Mouse (Mus musculus) embryo, embryonic 10 days (tissue): Measurements from ENCODE around the gene Ube2c.
A peak's percentile ranks its signal among the peaks of the same experiment; 100 is the strongest.

Experiments
- DNase-seq: peaks from one replicate; pipeline ENCODE4 v3.0.0-alpha.2; 2015; ENCODE audit warnings: low spot score

Gene Ube2c

GRCm38 (mm10) chr2:164769258-164770037, at the start of gene Ube2c:
Gene Ube2c (plus strand): TSS chr2:164769898.
- DNase-seq: peak; percentile 100

- no peak for DNase-seq
These were observed 46.4 kb upstream of the Ube2c start for GRCm38 (mm10) chr2:164723276-164723675.

- peak; percentile 84 for DNase-seq
These were observed 43.6 kb upstream of the Ube2c start for GRCm38 (mm10) chr2:164725895-164726619.

GRCm38 (mm10) chr2:164731719-164732118, 38.0 kb upstream of the Ube2c start:
- no peak for DNase-seq

GRCm38 (mm10) chr2:164733259-164733658, 36.4 kb upstream of the Ube2c start:
- DNase-seq: no peak

GRCm38 (mm10) chr2:164734839-164735238, 34.9 kb upstream of the Ube2c start:
- DNase-seq: no peak

- no peak for DNase-seq
These were observed 34.3 kb upstream of the Ube2c start for GRCm38 (mm10) chr2:164735446-164735845.

GRCm38 (mm10) chr2:164737377-164738090, 32.2 kb upstream of the Ube2c start:
- no peak for DNase-seq

GRCm38 (mm10) chr2:164739876-164740275, 29.8 kb upstream of the Ube2c start:
- no peak for DNase-seq

- no peak for DNase-seq
These were observed 24.7 kb upstream of the Ube2c start for GRCm38 (mm10) chr2:164744987-164745386.

GRCm38 (mm10) chr2:164745843-164746479, 23.7 kb upstream of the Ube2c start, which contains the start of the genes Wfdc3 and Dnttip1:
Gene Wfdc3 (minus strand): TSS chr2:164745931.
Gene Dnttip1 (plus strand): TSS chr2:164745983.
- DNase-seq: peak; percentile 96

GRCm38 (mm10) chr2:164746693-164747092, 23.0 kb upstream of the Ube2c start:
- no peak for DNase-seq

GRCm38 (mm10) chr2:164748191-164748590, 21.5 kb upstream of the Ube2c start:
- DNase-seq: no peak

- DNase-seq: no peak
These were observed 20.7 kb upstream of the Ube2c start for GRCm38 (mm10) chr2:164748991-164749390.

- no peak for DNase-seq
These were observed 17.2 kb upstream of the Ube2c start for GRCm38 (mm10) chr2:164752454-164752853.

- no peak for DNase-seq
These were observed 15.6 kb upstream of the Ube2c start for GRCm38 (mm10) chr2:164754105-164754504.

- no peak for DNase-seq
These were observed 14.9 kb upstream of the Ube2c start for GRCm38 (mm10) chr2:164754800-164755199.

GRCm38 (mm10) chr2:164757841-164758240, 11.9 kb upstream of the Ube2c start:
- DNase-seq: no peak

- no peak for DNase-seq
These were observed 11.0 kb upstream of the Ube2c start for GRCm38 (mm10) chr2:164758692-164759091.

GRCm38 (mm10) chr2:164760059-164760833, 9.5 kb upstream of the Ube2c start:
- no peak for DNase-seq

GRCm38 (mm10) chr2:164761502-164761901, 8.2 kb upstream of the Ube2c start:
- DNase-seq: no peak
